Mouse (Mus musculus): ENCODE measurements around the gene Zdhhc20.
"Not testable (repeated sequence)": the region's sequence is repeated elsewhere in the genome, so short reads cannot be mapped to it uniquely, and the experiment has no call there.

DNA sequence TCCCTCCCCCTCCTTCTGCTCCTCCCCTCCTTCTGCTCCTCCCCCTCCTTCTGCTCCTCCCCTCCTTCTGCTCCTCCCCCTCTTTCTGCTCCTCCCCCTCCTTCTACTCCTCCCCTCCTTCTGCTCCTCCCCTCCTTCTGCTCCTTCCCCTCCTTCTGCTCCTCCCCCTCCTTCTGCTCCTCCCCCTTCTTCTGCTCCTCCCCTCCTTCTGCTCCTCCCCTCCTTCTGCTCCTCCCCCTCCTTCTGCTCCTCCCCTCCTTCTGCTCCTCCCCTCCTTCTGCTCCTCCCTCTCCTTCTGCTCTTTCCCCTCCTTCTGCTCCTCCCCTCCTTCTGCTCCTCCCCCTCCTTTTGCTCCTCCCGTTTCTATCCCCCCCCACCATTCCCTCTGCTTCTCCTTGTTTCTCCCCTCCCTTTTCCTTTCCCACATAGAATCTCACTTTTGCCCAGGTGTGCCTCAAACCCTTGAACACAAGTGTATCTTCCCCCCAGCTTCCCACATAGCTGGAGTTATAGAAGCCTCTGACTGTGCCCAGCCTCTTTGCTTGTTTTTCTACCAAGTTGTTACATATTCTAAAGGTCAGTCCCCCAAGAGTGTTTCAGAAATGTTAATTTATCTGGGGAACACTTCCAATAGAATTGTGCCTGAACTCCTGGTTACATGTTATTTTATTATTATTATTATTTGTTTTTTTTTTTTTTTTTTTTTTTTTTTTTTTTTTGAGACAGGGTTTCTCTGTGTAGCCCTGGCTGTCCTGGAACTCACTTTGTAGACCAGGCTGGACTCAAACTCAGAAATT is 22.3 kb upstream of the Zdhhc20 start:
- not testable (repeated sequence) for TF ChIP-seq CTCF (IDR thresholded peaks at IDR 0.05; ENCODE audit: borderline replicate concordance, insufficient read depth, low read depth, low read length); POLR2A (IDR thresholded peaks at IDR 0.05; ENCODE audit: borderline replicate concordance, insufficient read depth, low read length)
